Mouse (Mus musculus) heart, embryonic 16.5 days (tissue): Measurements from ENCODE around the gene Rgn. TPM values are rescaled to one million over a fixed set of nuclear protein-coding genes. Genes with fewer than 3 reads are reported as not detected.

Experiments used
- ATAC-seq: fragments of 200-750 bp; cut with Nextera tagmentation; replicated peaks from 2 replicates; pipeline ENCODE4 v1.8.0; 2017; ENCODE audit warnings: moderate number of reproducible peaks; ENCODE audit not compliant: insufficient read depth, low FRiP score; ENCODE audit errors: extremely low read depth
- H3K27ac ChIP-seq: fragments of 300-500 bp; sonication (generic); 2 replicates; pipeline ENCODE4 v1.5.1; 2014; ENCODE audit warnings: mild to moderate bottlenecking, low read length, control low read depth, moderate library complexity
- H3K27me3 ChIP-seq: fragments of 300-500 bp; sonication (generic); 2 replicates; pipeline ENCODE4 v1.6.1; 2014; ENCODE audit warnings: low read length, mixed read lengths; ENCODE audit not compliant: control insufficient read depth, insufficient read depth
- H3K36me3 ChIP-seq: fragments of 300-500 bp; sonication (generic); 2 replicates; pipeline ENCODE4 v1.6.1; 2014; ENCODE audit not compliant: control insufficient read depth, insufficient read depth
- H3K4me1 ChIP-seq: fragments of 300-500 bp; sonication (generic); 2 replicates; pipeline ENCODE4 v1.6.1; 2014; ENCODE audit warnings: low read length, mixed read lengths; ENCODE audit not compliant: control insufficient read depth, insufficient read depth
- H3K4me2 ChIP-seq: fragments of 300-500 bp; sonication (generic); 2 replicates; pipeline ENCODE4 v1.6.1; 2014; ENCODE audit warnings: low read depth, mild to moderate bottlenecking, control low read depth, low read length
- H3K4me3 ChIP-seq: fragments of 300-500 bp; sonication (generic); 2 replicates; pipeline ENCODE4 v1.5.1; 2014; ENCODE audit warnings: mild to moderate bottlenecking, control low read depth, low read length
- H3K9ac ChIP-seq: fragments of 300-500 bp; sonication (generic); 2 replicates; pipeline ENCODE4 v1.6.1; 2014; ENCODE audit warnings: low read length, control low read depth
- H3K9me3 ChIP-seq: fragments of 300-500 bp; sonication (generic); replicated peaks from 2 replicates; pipeline ENCODE4 v1.6.1; 2016; ENCODE audit warnings: low read length; ENCODE audit not compliant: control insufficient read depth
- WGBS: fragments of 180-500 bp; shearing (Covaris S2); extraction: QIAGEN DNeasy Blood & Tissue Kit; methylation state at CpG from one replicate; pipeline ENCODE4 v1.1.7; 2014; 5-methylcytosine and 5-hydroxymethylcytosine counted together
- polyA plus RNA-seq: library from polyadenylated mRNA; unstranded; fragments of >200 nt; fragmentation: Nextera tagmentation; extraction: Ambion mirVana; gene quantifications from 2 replicates; pipeline ENCODE4 v1.2.1, GENCODE M21; 2015

Rgn gene
- polyA plus RNA-seq, 1 experiment from 2014 or later = 1.4 TPM

DNA sequence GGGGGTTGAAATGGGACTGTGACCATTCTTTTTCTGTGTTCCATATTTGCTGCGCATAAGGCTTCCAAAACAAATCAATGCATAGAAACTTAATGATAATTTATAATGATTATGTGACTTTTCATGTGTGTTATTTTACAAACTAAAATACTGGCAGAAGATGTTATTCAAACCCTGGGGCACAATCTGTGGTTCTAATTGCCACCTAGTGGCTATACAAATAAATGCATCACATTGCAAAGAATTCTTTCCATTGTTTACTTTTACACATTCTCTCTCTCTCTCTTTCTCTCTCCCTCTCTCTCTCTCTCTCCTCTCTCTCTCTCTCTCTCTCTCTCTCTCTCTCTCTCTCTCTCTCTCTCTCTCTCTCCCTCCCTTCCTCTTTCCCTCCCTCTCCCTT lies 12.3 kb downstream of the Rgn start:
- H3K4me1 ChIP-seq = no peaks in the 10 kb centered on the region
- no peak overlapping the region for H3K4me2 ChIP-seq
- no peaks in the 10 kb centered on the region for H3K27me3 ChIP-seq
- no peak overlapping the region for H3K9ac ChIP-seq
- 29% methylated on average over 1 of the region's 1 CpGs for WGBS
- H3K27ac ChIP-seq = no peak overlapping the region
- ATAC-seq = no peak
- no peaks in the 10 kb centered on the region for H3K9me3 ChIP-seq
- H3K36me3 ChIP-seq = no peaks in the 10 kb centered on the region
- H3K4me3 ChIP-seq = no peak overlapping the region

- no peaks in the 10 kb centered on the region for H3K9me3 ChIP-seq
- no peaks in the 10 kb centered on the region for H3K36me3 ChIP-seq
- H3K4me2 ChIP-seq = no peak overlapping the region
- 64% methylated on average over 4 of the region's 4 CpGs for WGBS
- H3K4me3 ChIP-seq = no peak overlapping the region
- no peak for ATAC-seq
- no peaks in the 10 kb centered on the region for H3K4me1 ChIP-seq
- H3K27me3 ChIP-seq = no peaks in the 10 kb centered on the region
- H3K9ac ChIP-seq = no peak overlapping the region
- no peak overlapping the region for H3K27ac ChIP-seq
Observed at GRCm38 (mm10) chrX:20563941-20564340, 14.4 kb downstream of the Rgn start.

DNA sequence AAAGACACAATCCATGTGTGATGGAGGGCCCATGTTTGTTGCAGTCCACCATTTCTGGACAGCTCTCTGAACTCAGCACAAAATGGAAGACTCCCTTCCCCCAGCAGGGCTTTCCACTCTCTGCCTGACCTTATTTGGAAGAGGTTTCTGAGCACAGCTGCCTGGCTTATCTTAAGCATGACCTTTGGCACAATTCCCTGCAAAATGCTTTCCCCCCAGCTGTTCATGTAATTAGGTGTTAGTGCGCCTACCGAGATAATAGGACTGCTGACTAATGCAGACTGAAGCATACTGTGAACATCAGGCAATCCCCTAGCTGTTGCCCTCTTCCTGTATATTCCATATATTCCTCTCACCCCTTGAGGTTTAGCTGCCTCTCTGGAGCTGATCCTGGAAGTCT lies 21.4 kb downstream of the Rgn start:
- peak overlapping the region; percentile 39 for H3K27ac ChIP-seq
- WGBS = 26% methylated on average over 2 of the region's 2 CpGs

DNA sequence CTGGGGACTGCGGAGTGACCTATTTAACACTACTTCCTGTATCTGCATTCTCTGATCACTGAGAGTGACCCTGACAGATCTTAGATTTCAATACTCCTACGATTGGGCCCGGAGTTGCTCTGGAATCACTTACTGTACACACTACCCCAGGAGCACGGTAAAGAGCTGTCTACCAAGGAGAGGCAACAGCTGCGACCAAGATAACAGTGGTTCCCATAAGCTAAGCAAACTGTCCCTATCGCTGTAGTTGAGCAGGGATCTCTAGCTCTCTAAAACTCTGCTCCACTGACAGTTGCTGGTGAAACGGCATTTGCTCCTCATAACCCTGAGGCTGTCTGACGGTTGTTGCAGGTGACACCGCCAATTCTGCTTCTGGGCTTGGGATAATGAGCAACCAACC lies 23.1 kb downstream of the Rgn start:
- Histone ChIP-seq H3K4me2 (no peak overlapping the region), H3K4me3 (no peak overlapping the region), H3K36me3 (no peaks in the 10 kb centered on the region), H3K27ac (no peak overlapping the region), H3K27me3 (no peaks in the 10 kb centered on the region), H3K9ac (no peak overlapping the region), H3K4me1 (peaks cover 7% of the 10 kb centered on the region), H3K9me3 (no peaks in the 10 kb centered on the region)
- 52% methylated on average over 9 of the region's 9 CpGs for WGBS
- ATAC-seq = no peak

More for the DNA sequence above, 21.4 kb downstream of the Rgn start:
- ATAC-seq = peak; percentile 88
- Histone ChIP-seq H3K27me3 (no peaks in the 10 kb centered on the region), H3K4me1 (peaks cover 7% of the 10 kb centered on the region), H3K4me2 (no peak overlapping the region), H3K9ac (no peak overlapping the region), H3K4me3 (no peak overlapping the region), H3K9me3 (no peaks in the 10 kb centered on the region), H3K36me3 (no peaks in the 10 kb centered on the region)

GRCm38 (mm10) chrX:20573927-20574326 lies 24.3 kb downstream of the Rgn start:
- 85% methylated on average over 4 of the region's 4 CpGs for WGBS
- peaks cover 7% of the 10 kb centered on the region for H3K4me1 ChIP-seq

DNA sequence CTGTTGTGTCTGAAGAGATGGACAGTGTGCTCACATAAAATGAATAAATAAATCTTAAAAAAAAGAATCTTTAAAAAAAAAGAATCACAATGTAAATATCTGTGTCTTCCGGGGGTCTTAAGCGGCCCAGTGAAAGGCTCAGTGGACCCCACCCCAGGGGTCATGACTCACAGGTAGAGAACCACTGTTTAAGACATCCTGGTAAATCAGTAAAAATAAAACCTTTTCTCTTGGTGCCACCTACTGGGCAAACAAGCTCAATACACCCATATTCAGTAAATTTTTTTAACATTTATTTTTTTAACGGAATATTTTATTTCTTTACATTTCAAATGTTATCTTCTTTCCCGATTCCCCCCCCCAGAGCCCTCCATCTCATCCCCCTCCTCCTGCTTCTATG lies 38.4 kb downstream of the Rgn start:
- no peaks in the 10 kb centered on the region for H3K27me3 ChIP-seq
- no peak overlapping the region for H3K4me2 ChIP-seq
- H3K27ac ChIP-seq = no peak overlapping the region
- H3K9me3 ChIP-seq = no peaks in the 10 kb centered on the region
- WGBS = 19% methylated on average over 4 of the region's 4 CpGs
- H3K36me3 ChIP-seq = no peaks in the 10 kb centered on the region
- no peak overlapping the region for H3K9ac ChIP-seq
- ATAC-seq = no peak
- no peaks in the 10 kb centered on the region for H3K4me1 ChIP-seq
- H3K4me3 ChIP-seq = no peak overlapping the region

More at GRCm38 (mm10) chrX:20573927-20574326, 24.3 kb downstream of the Rgn start:
- Histone ChIP-seq H3K27me3 (no peaks in the 10 kb centered on the region), H3K4me2 (no peak overlapping the region), H3K9me3 (no peaks in the 10 kb centered on the region), H3K36me3 (no peaks in the 10 kb centered on the region), H3K9ac (no peak overlapping the region), H3K27ac (no peak overlapping the region), H3K4me3 (no peak overlapping the region)
- no peak for ATAC-seq

- no peak overlapping the region for H3K9ac ChIP-seq
- ATAC-seq = no peak
- no peaks in the 10 kb centered on the region for H3K36me3 ChIP-seq
- H3K27ac ChIP-seq = no peak overlapping the region
- no peak overlapping the region for H3K4me3 ChIP-seq
- H3K4me2 ChIP-seq = no peak overlapping the region
- H3K9me3 ChIP-seq = no peaks in the 10 kb centered on the region
- no peaks in the 10 kb centered on the region for H3K4me1 ChIP-seq
- no peaks in the 10 kb centered on the region for H3K27me3 ChIP-seq
- 80% methylated on average over 4 of the region's 4 CpGs for WGBS
Observed at GRCm38 (mm10) chrX:20608500-20608899, 58.9 kb downstream of the Rgn start.

Other genes with a start within 250 kb of the Rgn start
- 12.6 and 14.1 TPM in 2 replicates for gene Rp2, start 185.3 kb upstream of the Rgn start, polyA plus RNA-seq
- 4.1 and 4.3 TPM in 2 replicates for gene Jade3, start 124.1 kb upstream of the Rgn start, polyA plus RNA-seq
- 43.9 and 47.0 TPM in 2 replicates for gene Rbm10, start 67.7 kb downstream of the Rgn start, polyA plus RNA-seq
- 430 and 467 TPM in 2 replicates for gene Ndufb11, start 67.8 kb downstream of the Rgn start, polyA plus RNA-seq
- 164 and 172 TPM in 2 replicates for gene Uba1, start 108.5 kb downstream of the Rgn start, polyA plus RNA-seq
- 112 and 118 TPM in 2 replicates for gene Cdk16, start 138.2 kb downstream of the Rgn start, polyA plus RNA-seq
- gene Usp11, start 154.1 kb downstream of the Rgn start, polyA plus RNA-seq = 35.0 and 35.2 TPM in 2 replicates
- 98.9 and 113 TPM in 2 replicates for gene Araf, start 248.0 kb downstream of the Rgn start, polyA plus RNA-seq